Mouse (Mus musculus) liver, embryonic 15.5 days (tissue): Measurements from ENCODE around the gene Padi2. TPM values are rescaled to one million over a fixed set of nuclear protein-coding genes. Genes with fewer than 3 reads are reported as not detected.

Source experiments
- ATAC-seq: fragments of 200-750 bp; cut with Nextera tagmentation; 2 replicates; pipeline ENCODE4 v1.8.0; 2017; ENCODE audit warnings: moderate number of reproducible peaks, mild to moderate bottlenecking, moderate library complexity; ENCODE audit not compliant: insufficient read depth
- H3K27ac ChIP-seq: fragments of 300-500 bp; sonication (generic); replicated peaks from 2 replicates; pipeline ENCODE4 v1.5.1; 2015; ENCODE audit warnings: mild to moderate bottlenecking, inconsistent platforms
- H3K27me3 ChIP-seq: fragments of 300-500 bp; sonication (generic); 2 replicates; pipeline ENCODE4 v1.6.1; 2015; ENCODE audit warnings: mild to moderate bottlenecking, inconsistent platforms
- H3K36me3 ChIP-seq: fragments of 300-500 bp; sonication (generic); replicated peaks from 2 replicates; pipeline ENCODE4 v1.6.1; 2015; ENCODE audit warnings: moderate library complexity, mild to moderate bottlenecking, inconsistent platforms
- H3K4me1 ChIP-seq: fragments of 300-500 bp; sonication (generic); replicated peaks from 2 replicates; pipeline ENCODE4 v1.6.1; 2015; ENCODE audit warnings: inconsistent platforms
- H3K4me2 ChIP-seq: fragments of 300-500 bp; sonication (generic); 2 replicates; pipeline ENCODE4 v1.6.1; 2015; ENCODE audit warnings: moderate library complexity, mild to moderate bottlenecking, inconsistent platforms
- H3K4me3 ChIP-seq: fragments of 300-500 bp; sonication (generic); replicated peaks from 2 replicates; pipeline ENCODE4 v1.5.1; 2015; ENCODE audit warnings: mild to moderate bottlenecking, inconsistent platforms
- H3K9ac ChIP-seq: fragments of 300-500 bp; sonication (generic); 2 replicates; pipeline ENCODE4 v1.6.1; 2015; ENCODE audit warnings: moderate library complexity, mild to moderate bottlenecking, inconsistent platforms
- H3K9me3 ChIP-seq: fragments of 300-500 bp; sonication (generic); replicated peaks from 2 replicates; pipeline ENCODE4 v1.6.1; 2016; ENCODE audit warnings: inconsistent platforms
- WGBS: fragments of 180-500 bp; shearing (Covaris S2); methylation state at CpG from one replicate; pipeline ENCODE4 v1.1.7; 2015; ENCODE audit warnings: mixed read lengths; ENCODE audit not compliant: insufficient replicate concordance; 5-methylcytosine and 5-hydroxymethylcytosine counted together
- polyA plus RNA-seq: library from polyadenylated mRNA; unstranded; fragments of >200 nt; fragmentation: Nextera tagmentation; extraction: Ambion mirVana; gene quantifications from 2 replicates; pipeline ENCODE4 v1.2.1, GENCODE M21; 2015

The Padi2 gene
- polyA plus RNA-seq, 1 experiment from 2014 or later, result 2.2 TPM

DNA sequence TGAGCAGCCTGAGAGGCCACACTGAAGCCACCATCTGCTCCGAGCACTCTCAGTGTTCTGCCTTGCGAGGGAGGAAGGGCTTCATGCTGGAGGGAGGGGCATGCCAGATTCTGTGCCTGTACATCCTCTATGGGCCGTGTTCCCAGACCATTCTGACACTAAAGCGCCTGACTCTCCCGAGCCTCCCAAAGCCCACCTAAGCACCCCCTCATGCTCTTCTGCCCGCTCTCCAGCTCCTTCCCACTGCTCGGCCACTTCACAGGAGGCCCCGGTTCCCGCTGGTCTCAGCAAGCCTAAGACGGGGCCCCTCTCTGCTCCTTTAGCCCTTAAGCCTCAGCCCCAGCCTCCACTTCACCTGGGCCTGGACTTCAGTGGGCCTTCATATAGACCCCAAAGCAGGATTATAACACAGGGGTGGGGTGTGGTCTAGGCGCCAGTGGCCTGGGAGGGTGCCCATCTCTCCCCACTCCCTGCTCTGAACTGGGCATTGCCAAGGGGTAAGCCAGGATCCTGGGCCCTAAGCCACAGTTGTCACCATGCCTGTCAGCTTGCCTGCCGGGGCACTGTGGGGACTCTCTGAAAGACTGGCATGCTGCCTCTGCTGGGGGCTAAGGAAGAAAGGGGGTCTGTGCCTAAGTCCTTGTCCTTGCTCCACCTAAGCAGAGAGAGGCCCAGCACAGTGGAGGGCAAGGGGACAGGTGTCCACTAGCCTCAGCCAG, 1.3 kb downstream of the Padi2 start:
- WGBS, result 54% methylated on average over 12 of the region's 12 CpGs
- ATAC-seq, result no peak
- Histone ChIP-seq H3K27ac (no peak overlapping the region), H3K4me3 (no peak overlapping the region), H3K36me3 (no peaks in the 10 kb centered on the region), H3K4me1 (peaks cover 41% of the 10 kb centered on the region), H3K4me2 (no peak overlapping the region; the same call in 1 of the 2 replicates), H3K27me3 (peaks cover 66% of the 10 kb centered on the region), H3K9ac (no peak overlapping the region), H3K9me3 (no peaks in the 10 kb centered on the region)

DNA sequence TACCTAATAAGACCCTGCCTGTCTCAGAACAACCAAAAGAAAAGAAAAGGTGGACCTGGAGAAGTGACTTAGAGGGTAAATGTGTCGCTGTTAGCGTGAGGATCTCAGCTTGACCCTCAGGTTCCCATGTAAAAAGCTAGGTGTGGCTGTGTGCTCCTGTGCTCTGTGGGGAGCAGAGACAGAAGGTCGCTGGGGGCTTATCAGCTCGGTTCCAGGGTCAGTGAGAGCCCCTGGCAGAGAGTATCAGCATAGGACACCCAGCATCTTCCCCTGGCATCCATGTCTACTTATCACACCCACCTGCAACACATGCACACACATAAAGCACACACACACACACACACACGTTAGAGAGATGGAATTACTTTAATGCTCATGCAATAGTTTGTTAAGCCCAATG, 2.5 kb downstream of the Padi2 start:
- H3K9me3 ChIP-seq, result no peaks in the 10 kb centered on the region
- no peaks in the 10 kb centered on the region for H3K36me3 ChIP-seq
- no peak overlapping the region for H3K4me3 ChIP-seq
- no peak overlapping the region for H3K27ac ChIP-seq
- no peak overlapping the region for H3K4me2 ChIP-seq
- H3K4me1 ChIP-seq, result peaks cover 41% of the 10 kb centered on the region
- WGBS, result 27% methylated on average over 5 of the region's 5 CpGs
- ATAC-seq, result peak; percentile 29; the same call in 1 of the 2 replicates
- peaks cover 54% of the 10 kb centered on the region for H3K27me3 ChIP-seq
- H3K9ac ChIP-seq, result no peak overlapping the region

DNA sequence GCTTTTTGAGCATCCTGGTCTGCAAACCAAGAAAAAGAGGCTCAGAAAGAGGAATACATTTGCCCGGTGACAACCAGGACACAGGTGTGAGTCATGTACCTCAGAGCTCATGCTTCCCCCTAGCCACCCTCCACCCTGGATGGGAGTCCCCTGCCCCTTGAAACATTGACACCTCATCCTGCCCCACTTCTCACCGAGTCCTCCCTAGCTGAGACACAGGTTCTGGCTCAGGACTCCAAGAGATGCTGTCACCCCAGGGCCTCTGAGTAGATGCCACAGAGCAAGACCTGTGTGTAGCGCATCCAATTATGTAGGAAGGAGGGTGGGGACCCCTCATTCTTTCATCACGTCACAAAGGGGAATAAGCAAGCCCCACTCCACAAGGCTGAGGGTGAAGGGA, 3.4 kb downstream of the Padi2 start:
- WGBS, result 63% methylated on average over 4 of the region's 4 CpGs
- Histone ChIP-seq H3K4me3 (no peak overlapping the region), H3K9ac (no peak overlapping the region), H3K9me3 (no peaks in the 10 kb centered on the region), H3K27me3 (peaks cover 46% of the 10 kb centered on the region), H3K36me3 (no peaks in the 10 kb centered on the region), H3K27ac (no peak overlapping the region), H3K4me2 (no peak overlapping the region), H3K4me1 (peaks cover 41% of the 10 kb centered on the region)
- ATAC-seq, result no peak

DNA sequence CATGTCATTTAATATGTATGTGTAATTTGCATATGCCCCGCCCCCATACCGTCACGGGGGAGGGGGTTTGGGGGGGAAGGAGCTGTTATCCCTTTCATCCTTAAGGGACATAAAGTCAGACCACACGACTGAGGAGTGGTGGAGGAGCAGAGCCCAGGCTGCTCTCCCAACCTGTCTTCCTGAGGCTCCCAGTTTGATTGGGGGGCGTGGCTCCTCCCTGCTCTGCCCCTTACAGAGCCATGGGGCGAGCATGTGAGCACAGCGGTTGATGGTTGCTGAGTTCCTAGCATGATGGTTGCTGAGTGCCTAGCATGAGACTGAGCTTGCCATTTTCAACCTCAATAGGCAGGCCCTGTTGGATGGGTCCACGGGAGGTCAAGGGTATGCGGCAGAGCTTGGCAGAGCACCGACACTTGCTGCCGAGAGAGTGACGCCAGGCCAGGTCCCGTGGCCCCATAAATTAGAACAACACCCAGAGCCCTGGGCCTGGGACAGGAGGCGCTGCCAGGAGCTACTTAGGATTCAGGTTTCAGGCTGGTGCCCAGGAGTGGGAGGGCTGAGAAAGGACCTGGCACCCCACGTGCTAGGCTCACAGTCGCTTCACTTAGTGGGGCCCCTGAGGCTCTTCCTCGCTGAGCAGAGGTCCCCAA, 4.6 kb downstream of the Padi2 start:
- no peak for ATAC-seq
- Histone ChIP-seq H3K27ac (no peak overlapping the region), H3K9ac (no peak overlapping the region), H3K36me3 (no peaks in the 10 kb centered on the region), H3K4me1 (peaks cover 34% of the 10 kb centered on the region), H3K4me2 (peak overlapping the region; percentile 36; the same call in 1 of the 2 replicates), H3K4me3 (no peak overlapping the region), H3K9me3 (no peaks in the 10 kb centered on the region), H3K27me3 (peaks cover 37% of the 10 kb centered on the region)
- WGBS, result 32% methylated on average over 17 of the region's 17 CpGs

DNA sequence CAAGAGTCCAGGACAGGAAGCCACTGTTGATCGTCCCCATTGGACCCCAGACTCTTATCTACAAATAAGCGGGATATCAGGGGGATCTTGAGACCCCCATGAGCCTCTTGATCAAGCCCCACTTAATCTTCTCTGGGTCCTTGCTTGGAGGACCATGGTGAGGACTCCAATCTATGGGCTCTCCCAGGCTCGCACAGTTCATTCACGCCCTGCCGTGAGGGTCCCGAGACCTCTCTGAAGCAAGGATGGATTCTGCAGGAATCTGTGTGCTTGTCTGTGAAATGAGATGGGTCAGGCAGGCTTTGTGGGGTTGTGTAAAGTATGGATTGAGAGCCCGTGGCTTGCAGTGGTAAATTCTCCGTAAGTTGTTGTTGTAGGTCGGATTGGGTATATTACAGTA, 5.3 kb downstream of the Padi2 start:
- no peak for ATAC-seq
- 67% methylated on average over 9 of the region's 9 CpGs for WGBS
- H3K36me3 ChIP-seq, result no peaks in the 10 kb centered on the region
- no peak overlapping the region for H3K4me2 ChIP-seq
- no peak overlapping the region for H3K4me3 ChIP-seq
- H3K4me1 ChIP-seq, result peaks cover 28% of the 10 kb centered on the region
- H3K9me3 ChIP-seq, result no peaks in the 10 kb centered on the region
- peaks cover 31% of the 10 kb centered on the region for H3K27me3 ChIP-seq
- no peak overlapping the region for H3K9ac ChIP-seq
- H3K27ac ChIP-seq, result no peak overlapping the region

DNA sequence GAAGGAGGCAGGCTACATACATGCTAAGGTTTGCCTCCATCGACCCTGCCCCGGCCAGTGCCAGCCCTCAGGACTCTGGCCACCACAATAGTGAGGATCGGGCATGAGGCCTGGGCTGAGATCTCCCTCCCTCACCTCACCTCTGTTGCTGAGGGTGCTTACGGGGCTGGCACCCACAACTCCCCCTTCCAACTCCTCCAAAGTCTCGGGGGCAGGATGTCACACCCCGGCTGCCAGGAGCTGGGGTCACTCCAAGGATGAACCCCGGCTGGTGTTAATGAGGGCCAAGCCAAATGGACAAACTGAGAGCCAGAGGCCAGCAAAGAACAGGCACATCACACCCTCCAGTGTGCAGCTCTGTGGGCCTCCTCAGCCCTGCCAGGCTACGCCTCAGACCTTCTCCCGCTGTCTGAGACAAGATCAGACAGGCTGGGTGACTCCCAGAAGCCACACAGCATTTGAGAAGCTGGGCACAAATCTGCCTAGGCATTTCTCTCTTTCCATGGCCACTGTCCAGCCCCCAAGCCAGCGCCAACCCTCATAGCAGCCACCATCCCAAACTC, 6.2 kb downstream of the Padi2 start:
- Histone ChIP-seq H3K4me1 (peaks cover 24% of the 10 kb centered on the region), H3K36me3 (no peaks in the 10 kb centered on the region), H3K27ac (no peak overlapping the region), H3K4me3 (no peak overlapping the region), H3K9me3 (no peaks in the 10 kb centered on the region), H3K9ac (no peak overlapping the region), H3K4me2 (no peak overlapping the region), H3K27me3 (peaks cover 21% of the 10 kb centered on the region)
- 67% methylated on average over 10 of the region's 10 CpGs for WGBS
- ATAC-seq, result no peak

DNA sequence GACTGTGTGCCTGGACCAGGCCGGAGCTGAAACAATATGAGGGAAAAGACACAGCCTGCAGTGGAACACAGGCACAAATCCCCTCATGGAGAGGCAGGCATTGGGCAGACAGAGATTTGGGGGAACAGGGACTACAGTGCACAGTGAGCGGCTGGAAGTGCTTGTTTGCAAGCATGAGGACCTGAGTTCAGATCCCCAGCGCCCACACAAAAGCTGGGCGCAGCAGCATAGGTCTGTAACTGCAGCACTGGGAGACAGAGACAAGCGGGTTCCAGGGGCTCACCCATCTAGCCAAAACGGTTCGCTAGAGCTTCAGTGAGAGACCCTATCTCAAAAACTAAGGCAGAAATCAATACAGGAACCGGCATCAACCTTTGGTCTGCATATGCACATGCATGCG, 7.4 kb downstream of the Padi2 start:
- peaks cover 12% of the 10 kb centered on the region for H3K4me1 ChIP-seq
- H3K27me3 ChIP-seq, result peaks cover 14% of the 10 kb centered on the region
- ATAC-seq, result no peak
- no peaks in the 10 kb centered on the region for H3K9me3 ChIP-seq
- no peak overlapping the region for H3K4me2 ChIP-seq
- WGBS, result 75% methylated on average over 9 of the region's 9 CpGs
- no peak overlapping the region for H3K4me3 ChIP-seq
- no peak overlapping the region for H3K27ac ChIP-seq
- no peak overlapping the region for H3K9ac ChIP-seq
- no peaks in the 10 kb centered on the region for H3K36me3 ChIP-seq

DNA sequence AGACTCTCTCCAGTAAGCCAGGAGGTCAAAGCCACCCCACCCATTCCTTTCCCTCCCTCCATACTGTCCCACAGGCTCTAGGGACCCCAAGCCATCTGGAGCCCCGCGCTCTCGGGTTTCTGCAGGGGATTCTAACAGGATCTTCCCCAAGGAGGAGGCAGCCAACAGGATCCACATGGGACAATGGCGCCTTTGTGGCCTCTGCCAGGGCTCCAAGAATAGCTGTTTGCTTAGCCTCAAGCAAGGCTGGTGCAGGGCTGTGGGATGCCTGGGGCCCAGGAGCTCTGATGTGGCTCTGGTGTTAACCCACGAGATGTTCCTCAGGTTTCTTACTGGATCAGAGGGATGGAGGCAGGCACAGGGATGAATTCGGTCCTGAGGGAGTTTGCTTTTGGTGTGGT, 8.6 kb downstream of the Padi2 start:
- Histone ChIP-seq H3K4me2 (no peak overlapping the region), H3K4me1 (peaks cover 10% of the 10 kb centered on the region), H3K9me3 (no peaks in the 10 kb centered on the region), H3K9ac (no peak overlapping the region), H3K36me3 (no peaks in the 10 kb centered on the region), H3K27me3 (peaks cover 5% of the 10 kb centered on the region), H3K4me3 (no peak overlapping the region), H3K27ac (no peak overlapping the region)
- 63% methylated on average over 6 of the region's 6 CpGs for WGBS
- no peak for ATAC-seq

DNA sequence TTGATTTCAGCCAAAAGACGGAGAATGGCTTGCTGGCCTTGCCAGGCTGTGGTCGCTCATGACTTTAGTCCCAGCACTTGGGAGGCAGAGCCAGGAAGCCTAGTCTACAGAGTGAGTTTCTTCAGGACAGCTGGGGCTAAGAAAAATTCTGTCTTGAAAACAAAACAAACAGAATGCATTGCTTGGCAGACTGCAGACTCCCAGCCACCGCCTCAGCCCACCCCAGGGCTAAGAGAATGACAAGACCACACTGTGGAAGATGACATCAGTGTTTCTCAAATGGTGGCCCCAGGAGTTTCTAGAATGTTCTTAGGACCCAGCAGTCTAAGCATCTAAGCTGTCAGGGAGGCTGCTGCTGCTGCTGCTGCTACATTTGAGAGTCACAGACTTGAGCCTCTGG, 9.1 kb downstream of the Padi2 start:
- no peak for ATAC-seq

DNA sequence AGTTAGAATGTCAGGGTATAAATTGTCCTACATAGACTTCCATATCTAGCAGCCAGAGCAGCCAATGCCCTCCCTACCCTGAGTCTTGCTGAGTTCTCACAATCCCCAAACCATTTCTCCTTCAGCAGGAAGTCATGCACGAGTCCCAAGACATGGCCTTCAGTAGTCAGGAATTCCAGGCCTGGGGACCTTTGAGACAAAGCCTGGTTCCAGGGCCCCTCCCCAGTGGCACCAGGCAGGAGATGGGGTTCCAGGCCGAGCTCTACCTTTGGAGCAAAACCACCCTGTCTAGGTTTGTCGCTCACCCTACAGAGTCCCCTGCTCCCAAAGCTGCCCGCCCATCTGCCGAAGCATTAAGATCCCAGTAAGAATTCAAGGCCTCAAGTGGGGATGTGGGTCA, 10.2 kb downstream of the Padi2 start:
- 67% methylated on average over 5 of the region's 5 CpGs for WGBS
- Histone ChIP-seq H3K4me2 (no peak overlapping the region), H3K4me3 (no peak overlapping the region), H3K9me3 (no peaks in the 10 kb centered on the region), H3K27ac (no peak overlapping the region), H3K9ac (no peak overlapping the region), H3K4me1 (0 out of 2 replicates have a peak, but pooled peaks cover 7% of the 10 kb centered on the region), H3K27me3 (peaks cover 4% of the 10 kb centered on the region), H3K36me3 (no peaks in the 10 kb centered on the region)
- ATAC-seq, result no peak

More for the DNA sequence above, 9.1 kb downstream of the Padi2 start:
- 70% methylated on average over 3 of the region's 3 CpGs for WGBS
- Histone ChIP-seq H3K4me1 (peaks cover 12% of the 10 kb centered on the region), H3K36me3 (no peaks in the 10 kb centered on the region), H3K9me3 (no peaks in the 10 kb centered on the region), H3K27ac (no peak overlapping the region), H3K9ac (no peak overlapping the region), H3K4me3 (no peak overlapping the region), H3K4me2 (no peak overlapping the region), H3K27me3 (peaks cover 4% of the 10 kb centered on the region)

DNA sequence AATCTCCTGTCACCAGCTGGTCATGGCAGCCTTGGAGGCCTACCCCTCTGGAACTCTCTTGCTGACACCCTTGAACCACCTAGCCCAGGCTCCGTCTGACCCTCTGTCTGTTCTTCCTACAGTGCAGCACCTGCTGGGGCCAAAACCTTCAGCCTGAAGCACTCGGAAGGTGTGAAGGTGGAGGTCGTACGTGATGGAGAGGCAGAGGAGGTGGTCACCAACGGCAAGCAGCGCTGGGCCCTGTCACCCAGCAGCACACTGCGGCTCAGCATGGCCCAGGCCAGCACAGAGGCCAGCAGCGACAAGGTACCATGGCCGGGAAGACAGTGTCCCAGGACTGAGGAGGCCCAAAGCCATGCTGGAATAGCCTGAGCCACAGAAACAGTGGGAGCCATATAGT, 11.3 kb downstream of the Padi2 start:
- 74% methylated on average over 9 of the region's 9 CpGs for WGBS
- Histone ChIP-seq H3K4me3 (no peak overlapping the region), H3K27ac (no peak overlapping the region), H3K27me3 (peaks cover 8% of the 10 kb centered on the region), H3K9ac (no peak overlapping the region), H3K4me2 (no peak overlapping the region), H3K9me3 (no peaks in the 10 kb centered on the region), H3K4me1 (0 out of 2 replicates have a peak, but pooled peaks cover 7% of the 10 kb centered on the region), H3K36me3 (no peaks in the 10 kb centered on the region)
- ATAC-seq, result no peak
